Mouse (Mus musculus) heart, embryonic 16.5 days (tissue): ENCODE results near the gene Cdh23. TPM values are rescaled to one million over a fixed set of nuclear protein-coding genes. Genes with fewer than 3 reads are reported as not detected.

Experiments
- ATAC-seq: fragments of 200-750 bp; cut with Nextera tagmentation; replicated peaks from 2 replicates; pipeline ENCODE4 v1.8.0; 2017; ENCODE audit warnings: moderate number of reproducible peaks; ENCODE audit not compliant: insufficient read depth, low FRiP score; ENCODE audit errors: extremely low read depth
- H3K27ac ChIP-seq: fragments of 300-500 bp; sonication (generic); 2 replicates; pipeline ENCODE4 v1.5.1; 2014; ENCODE audit warnings: mild to moderate bottlenecking, low read length, control low read depth, moderate library complexity
- H3K27me3 ChIP-seq: fragments of 300-500 bp; sonication (generic); 2 replicates; pipeline ENCODE4 v1.6.1; 2014; ENCODE audit warnings: low read length, mixed read lengths; ENCODE audit not compliant: control insufficient read depth, insufficient read depth
- H3K36me3 ChIP-seq: fragments of 300-500 bp; sonication (generic); 2 replicates; pipeline ENCODE4 v1.6.1; 2014; ENCODE audit not compliant: control insufficient read depth, insufficient read depth
- H3K4me1 ChIP-seq: fragments of 300-500 bp; sonication (generic); 2 replicates; pipeline ENCODE4 v1.6.1; 2014; ENCODE audit warnings: low read length, mixed read lengths; ENCODE audit not compliant: control insufficient read depth, insufficient read depth
- H3K4me2 ChIP-seq: fragments of 300-500 bp; sonication (generic); 2 replicates; pipeline ENCODE4 v1.6.1; 2014; ENCODE audit warnings: low read depth, mild to moderate bottlenecking, control low read depth, low read length
- H3K4me3 ChIP-seq: fragments of 300-500 bp; sonication (generic); 2 replicates; pipeline ENCODE4 v1.5.1; 2014; ENCODE audit warnings: mild to moderate bottlenecking, control low read depth, low read length
- H3K9ac ChIP-seq: fragments of 300-500 bp; sonication (generic); 2 replicates; pipeline ENCODE4 v1.6.1; 2014; ENCODE audit warnings: low read length, control low read depth
- H3K9me3 ChIP-seq: fragments of 300-500 bp; sonication (generic); replicated peaks from 2 replicates; pipeline ENCODE4 v1.6.1; 2016; ENCODE audit warnings: low read length; ENCODE audit not compliant: control insufficient read depth
- WGBS: fragments of 180-500 bp; shearing (Covaris S2); extraction: QIAGEN DNeasy Blood & Tissue Kit; methylation state at CpG from one replicate; pipeline ENCODE4 v1.1.7; 2014; 5-methylcytosine and 5-hydroxymethylcytosine counted together
- polyA plus RNA-seq: library from polyadenylated mRNA; unstranded; fragments of >200 nt; fragmentation: Nextera tagmentation; extraction: Ambion mirVana; gene quantifications from 2 replicates; pipeline ENCODE4 v1.2.1, GENCODE M21; 2015

Gene Cdh23
- polyA plus RNA-seq, 1 experiment from 2014 or later = 1.3 TPM

- no peak for ATAC-seq
These were observed 60.6 kb downstream of the Cdh23 start for GRCm38 (mm10) chr10:60635568-60636295.

GRCm38 (mm10) chr10:60634391-60634790, 61.9 kb downstream of the Cdh23 start:
- WGBS = 38% methylated on average over 9 of the region's 9 CpGs
- H3K27ac ChIP-seq = no peak overlapping the region
- no peak overlapping the region for H3K9ac ChIP-seq
- H3K27me3 ChIP-seq = no peaks in the 10 kb centered on the region
- no peak overlapping the region for H3K4me2 ChIP-seq
- no peaks in the 10 kb centered on the region for H3K36me3 ChIP-seq
- H3K9me3 ChIP-seq = peaks cover 10% of the 10 kb centered on the region
- no peak overlapping the region for H3K4me3 ChIP-seq
- no peaks in the 10 kb centered on the region for H3K4me1 ChIP-seq
- ATAC-seq = no peak

More at GRCm38 (mm10) chr10:60635568-60636295, 60.6 kb downstream of the Cdh23 start:
- Histone ChIP-seq H3K9ac (no peak overlapping the region), H3K4me1 (no peaks in the 10 kb centered on the region), H3K4me2 (no peak overlapping the region), H3K27ac (no peak overlapping the region), H3K27me3 (no peaks in the 10 kb centered on the region), H3K36me3 (no peaks in the 10 kb centered on the region), H3K9me3 (no peaks in the 10 kb centered on the region; the same call in 1 of the 2 replicates), H3K4me3 (no peak overlapping the region)
- WGBS = 26% methylated on average over 13 of the region's 13 CpGs

- no peak overlapping the region for H3K9ac ChIP-seq
- H3K27ac ChIP-seq = no peak overlapping the region
- no peaks in the 10 kb centered on the region for H3K4me1 ChIP-seq
- H3K9me3 ChIP-seq = peaks cover 18% of the 10 kb centered on the region
- no peaks in the 10 kb centered on the region for H3K27me3 ChIP-seq
- ATAC-seq = no peak
- 60% methylated on average over 5 of the region's 5 CpGs for WGBS
- no peak overlapping the region for H3K4me3 ChIP-seq
- H3K36me3 ChIP-seq = no peaks in the 10 kb centered on the region
- H3K4me2 ChIP-seq = no peak overlapping the region
These were observed 70.2 kb downstream of the Cdh23 start for GRCm38 (mm10) chr10:60626086-60626485.

GRCm38 (mm10) chr10:60625511-60625910, 70.8 kb downstream of the Cdh23 start:
- H3K9ac ChIP-seq = no peak overlapping the region
- ATAC-seq = no peak
- H3K4me1 ChIP-seq = no peaks in the 10 kb centered on the region
- H3K4me2 ChIP-seq = no peak overlapping the region
- H3K36me3 ChIP-seq = no peaks in the 10 kb centered on the region
- WGBS = 72% methylated on average over 3 of the region's 3 CpGs
- H3K4me3 ChIP-seq = no peak overlapping the region
- H3K27me3 ChIP-seq = no peaks in the 10 kb centered on the region
- H3K27ac ChIP-seq = no peak overlapping the region
- H3K9me3 ChIP-seq = peaks cover 18% of the 10 kb centered on the region

- ATAC-seq = no peak
- H3K36me3 ChIP-seq = no peaks in the 10 kb centered on the region
- no peak overlapping the region for H3K27ac ChIP-seq
- no peaks in the 10 kb centered on the region for H3K27me3 ChIP-seq
- peaks cover 14% of the 10 kb centered on the region for H3K9me3 ChIP-seq
- no peaks in the 10 kb centered on the region for H3K4me1 ChIP-seq
- no peak overlapping the region for H3K4me2 ChIP-seq
- no peak overlapping the region for H3K4me3 ChIP-seq
- H3K9ac ChIP-seq = no peak overlapping the region
- WGBS = 49% methylated on average over 3 of the region's 3 CpGs
These were observed 71.3 kb downstream of the Cdh23 start for GRCm38 (mm10) chr10:60624945-60625344.

DNA sequence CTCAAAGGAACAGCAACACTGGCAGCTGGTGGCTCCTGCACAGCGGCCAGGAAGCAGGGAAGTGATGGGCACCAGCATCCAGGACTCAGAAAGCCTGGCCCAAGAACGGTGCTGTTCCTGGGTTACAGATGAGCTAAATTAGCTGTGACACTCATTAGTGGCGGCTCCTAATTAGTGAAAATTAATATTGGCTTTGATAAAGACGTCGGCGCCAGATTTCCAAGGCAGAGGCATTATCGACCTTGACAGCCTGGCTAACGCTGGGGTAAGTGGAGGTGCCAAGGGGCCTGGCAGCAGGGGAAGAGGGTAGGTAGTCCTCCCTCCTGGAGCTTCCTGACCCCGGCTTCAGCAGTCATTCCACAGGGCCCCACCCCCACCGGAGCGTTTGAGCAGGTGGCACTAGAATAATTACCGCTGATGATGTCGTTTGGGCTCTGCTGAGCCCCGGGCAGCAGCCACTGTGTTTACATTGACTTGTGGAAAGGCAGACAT, 72.0 kb downstream of the Cdh23 start:
- WGBS = 56% methylated on average over 14 of the region's 14 CpGs
- no peaks in the 10 kb centered on the region for H3K27me3 ChIP-seq
- ATAC-seq = no peak

GRCm38 (mm10) chr10:60622836-60623235, 73.5 kb downstream of the Cdh23 start:
- no peak overlapping the region for H3K4me2 ChIP-seq
- no peaks in the 10 kb centered on the region for H3K27me3 ChIP-seq
- ATAC-seq = no peak
- no peak overlapping the region for H3K9ac ChIP-seq
- no peaks in the 10 kb centered on the region for H3K9me3 ChIP-seq
- H3K27ac ChIP-seq = no peak overlapping the region
- H3K4me3 ChIP-seq = no peak overlapping the region
- H3K4me1 ChIP-seq = no peaks in the 10 kb centered on the region
- H3K36me3 ChIP-seq = no peaks in the 10 kb centered on the region
- 63% methylated on average over 12 of the region's 12 CpGs for WGBS

More for the DNA sequence above, 72.0 kb downstream of the Cdh23 start:
- no peak overlapping the region for H3K4me2 ChIP-seq
- no peaks in the 10 kb centered on the region for H3K36me3 ChIP-seq
- H3K9me3 ChIP-seq = peaks cover 7% of the 10 kb centered on the region
- H3K27ac ChIP-seq = no peak overlapping the region
- no peaks in the 10 kb centered on the region for H3K4me1 ChIP-seq
- no peak overlapping the region for H3K4me3 ChIP-seq
- H3K9ac ChIP-seq = no peak overlapping the region

- H3K4me2 ChIP-seq = no peak overlapping the region
- no peak for ATAC-seq
These were observed 74.7 kb downstream of the Cdh23 start for GRCm38 (mm10) chr10:60621470-60622170.

GRCm38 (mm10) chr10:60615898-60616297, 80.4 kb downstream of the Cdh23 start:
- WGBS = 54% methylated on average over 5 of the region's 5 CpGs
- ATAC-seq = no peak

More at GRCm38 (mm10) chr10:60621470-60622170, 74.7 kb downstream of the Cdh23 start:
- WGBS = 81% methylated on average over 8 of the region's 8 CpGs
- Histone ChIP-seq H3K9me3 (no peaks in the 10 kb centered on the region), H3K9ac (no peak overlapping the region), H3K27me3 (no peaks in the 10 kb centered on the region), H3K4me3 (no peak overlapping the region), H3K36me3 (no peaks in the 10 kb centered on the region), H3K27ac (no peak overlapping the region), H3K4me1 (no peaks in the 10 kb centered on the region)

More at GRCm38 (mm10) chr10:60615898-60616297, 80.4 kb downstream of the Cdh23 start:
- no peaks in the 10 kb centered on the region for H3K9me3 ChIP-seq
- no peak overlapping the region for H3K4me2 ChIP-seq
- no peak overlapping the region for H3K4me3 ChIP-seq
- no peaks in the 10 kb centered on the region for H3K4me1 ChIP-seq
- H3K36me3 ChIP-seq = no peaks in the 10 kb centered on the region
- H3K27me3 ChIP-seq = no peaks in the 10 kb centered on the region
- H3K9ac ChIP-seq = no peak overlapping the region
- no peak overlapping the region for H3K27ac ChIP-seq
